Mouse (Mus musculus): ENCODE results near the gene Them7. TPM values are rescaled to one million over a fixed set of nuclear protein-coding genes. Genes with fewer than 3 reads are reported as not detected.

Them7 gene
- polyA plus RNA-seq, 1 experiment = not detected

DNA sequence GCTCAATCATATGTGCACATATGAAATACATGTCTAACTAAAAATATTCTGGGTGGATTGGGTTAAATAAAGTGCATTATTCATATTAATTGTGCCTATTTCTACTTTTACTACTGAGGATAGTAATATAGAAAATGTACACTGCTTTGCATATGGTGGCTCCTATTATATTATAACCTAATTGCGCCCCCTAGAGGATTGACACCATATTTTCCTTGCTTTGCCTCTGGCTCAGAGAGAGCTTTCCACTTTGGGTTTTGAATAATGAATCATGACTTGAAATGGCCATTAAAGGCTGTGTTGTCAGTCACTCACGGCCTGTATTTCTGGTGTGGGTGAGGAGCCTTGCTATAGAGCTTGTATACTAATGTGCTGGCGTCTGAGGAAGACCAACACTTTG is 115.9 kb downstream of the Them7 start:
- Histone ChIP-seq H3K79me3 (ENCODE audit: low read depth) (no peaks in the 10 kb centered on the region), H3K79me2 (ENCODE audit: control insufficient read depth, insufficient read depth) (no peaks in the 10 kb centered on the region), H3K4me3 (ENCODE audit: insufficient read depth, poor library complexity, severe bottlenecking) (no peak overlapping the region), H3ac (ENCODE audit: control insufficient read depth, insufficient read length, low read depth) (no peak overlapping the region), H3K27me3 (ENCODE audit: control insufficient read depth, insufficient read depth, insufficient read length) (peaks cover 3% of the 10 kb centered on the region), H3K36me3 (ENCODE audit: control insufficient read depth, insufficient read depth) (no peaks in the 10 kb centered on the region)
- TF ChIP-seq USF1 (IDR thresholded peaks at IDR 0.05; ENCODE audit: low read depth) (no peak), MYOG (IDR thresholded peaks at IDR 0.05; ENCODE audit: control insufficient read depth, extremely low read depth, insufficient read length) (no peak), CTCF (IDR thresholded peaks at IDR 0.05; ENCODE audit: control insufficient read depth, insufficient read depth, insufficient read length) (no peak)

- no peak for TF ChIP-seq CTCF (IDR thresholded peaks at IDR 0.05; ENCODE audit: control insufficient read depth, insufficient read depth, insufficient read length)
- TF ChIP-seq MAX (IDR thresholded peaks at IDR 0.05) = no peak
- TF ChIP-seq USF1 (IDR thresholded peaks at IDR 0.05; ENCODE audit: low read depth) = no peak
- no peak for TF ChIP-seq MYOD1 (IDR thresholded peaks at IDR 0.05; ENCODE audit: control insufficient read depth, insufficient read length, low read depth)
- no peak for TF ChIP-seq MYOG (IDR thresholded peaks at IDR 0.05; ENCODE audit: control insufficient read depth, extremely low read depth, insufficient read length)
- no peak for TF ChIP-seq CEBPB (IDR thresholded peaks at IDR 0.05; ENCODE audit: low read depth)
- TF ChIP-seq FOSL1 (IDR thresholded peaks at IDR 0.05; ENCODE audit: insufficient read depth, low read length, poor library complexity, severe bottlenecking) = no peak
These were observed 124.8 kb downstream of the Them7 start for GRCm38 (mm10) chr2:105348886-105349285.

GRCm38 (mm10) chr2:105356791-105357190 is 132.7 kb downstream of the Them7 start:
- no peaks in the 10 kb centered on the region for H3K27me3 ChIP-seq (ENCODE audit: control insufficient read depth, insufficient read depth, insufficient read length)
- H3K79me2 ChIP-seq (ENCODE audit: control insufficient read depth, insufficient read depth) = no peaks in the 10 kb centered on the region
- TF ChIP-seq FOSL1 (IDR thresholded peaks at IDR 0.05; ENCODE audit: insufficient read depth, low read length, poor library complexity, severe bottlenecking) (no peak), MYOG (IDR thresholded peaks at IDR 0.05; ENCODE audit: control insufficient read depth, extremely low read depth, insufficient read length) (no peak), MYOD1 (IDR thresholded peaks at IDR 0.05; ENCODE audit: control insufficient read depth, insufficient read length, low read depth) (no peak), USF1 (IDR thresholded peaks at IDR 0.05; ENCODE audit: low read depth) (no peak), CEBPB (IDR thresholded peaks at IDR 0.05; ENCODE audit: low read depth) (no peak), MAX (IDR thresholded peaks at IDR 0.05) (no peak)
- H3ac ChIP-seq (ENCODE audit: control insufficient read depth, insufficient read length, low read depth) = no peak overlapping the region
- H3K36me3 ChIP-seq (ENCODE audit: control insufficient read depth, insufficient read depth) = no peaks in the 10 kb centered on the region
- no peaks in the 10 kb centered on the region for H3K79me3 ChIP-seq (ENCODE audit: low read depth)
- H3K4me3 ChIP-seq (ENCODE audit: insufficient read depth, poor library complexity, severe bottlenecking) = no peak overlapping the region

More at GRCm38 (mm10) chr2:105348886-105349285, 124.8 kb downstream of the Them7 start:
- no peaks in the 10 kb centered on the region for H3K79me2 ChIP-seq (ENCODE audit: control insufficient read depth, insufficient read depth)
- no peaks in the 10 kb centered on the region for H3K27me3 ChIP-seq (ENCODE audit: control insufficient read depth, insufficient read depth, insufficient read length)
- H3K79me3 ChIP-seq (ENCODE audit: low read depth) = no peaks in the 10 kb centered on the region
- H3ac ChIP-seq (ENCODE audit: control insufficient read depth, insufficient read length, low read depth) = no peak overlapping the region
- no peak overlapping the region for H3K4me3 ChIP-seq (ENCODE audit: insufficient read depth, poor library complexity, severe bottlenecking)
- no peaks in the 10 kb centered on the region for H3K36me3 ChIP-seq (ENCODE audit: control insufficient read depth, insufficient read depth)

- Histone ChIP-seq H3K79me3 (ENCODE audit: low read depth) (no peaks in the 10 kb centered on the region), H3K4me3 (ENCODE audit: insufficient read depth, poor library complexity, severe bottlenecking) (no peak overlapping the region), H3ac (ENCODE audit: control insufficient read depth, insufficient read length, low read depth) (no peak overlapping the region), H3K27me3 (ENCODE audit: control insufficient read depth, insufficient read depth, insufficient read length) (no peaks in the 10 kb centered on the region), H3K36me3 (ENCODE audit: control insufficient read depth, insufficient read depth) (no peaks in the 10 kb centered on the region), H3K79me2 (ENCODE audit: control insufficient read depth, insufficient read depth) (no peaks in the 10 kb centered on the region)
- TF ChIP-seq MYOG (IDR thresholded peaks at IDR 0.05; ENCODE audit: control insufficient read depth, extremely low read depth, insufficient read length) (no peak), USF1 (IDR thresholded peaks at IDR 0.05; ENCODE audit: low read depth) (no peak), CEBPB (IDR thresholded peaks at IDR 0.05; ENCODE audit: low read depth) (no peak), FOSL1 (IDR thresholded peaks at IDR 0.05; ENCODE audit: insufficient read depth, low read length, poor library complexity, severe bottlenecking) (no peak), CTCF (IDR thresholded peaks at IDR 0.05; ENCODE audit: control insufficient read depth, insufficient read depth, insufficient read length) (no peak), MAX (IDR thresholded peaks at IDR 0.05) (no peak), MYOD1 (IDR thresholded peaks at IDR 0.05; ENCODE audit: control insufficient read depth, insufficient read length, low read depth) (no peak)
These were observed 133.9 kb downstream of the Them7 start for GRCm38 (mm10) chr2:105358040-105358439.

- H3K36me3 ChIP-seq (ENCODE audit: control insufficient read depth, insufficient read depth) = no peaks in the 10 kb centered on the region
- no peak overlapping the region for H3K4me3 ChIP-seq (ENCODE audit: insufficient read depth, poor library complexity, severe bottlenecking)
- no peak overlapping the region for H3ac ChIP-seq (ENCODE audit: control insufficient read depth, insufficient read length, low read depth)
These were observed 143.5 kb downstream of the Them7 start for GRCm38 (mm10) chr2:105367623-105368022.

DNA sequence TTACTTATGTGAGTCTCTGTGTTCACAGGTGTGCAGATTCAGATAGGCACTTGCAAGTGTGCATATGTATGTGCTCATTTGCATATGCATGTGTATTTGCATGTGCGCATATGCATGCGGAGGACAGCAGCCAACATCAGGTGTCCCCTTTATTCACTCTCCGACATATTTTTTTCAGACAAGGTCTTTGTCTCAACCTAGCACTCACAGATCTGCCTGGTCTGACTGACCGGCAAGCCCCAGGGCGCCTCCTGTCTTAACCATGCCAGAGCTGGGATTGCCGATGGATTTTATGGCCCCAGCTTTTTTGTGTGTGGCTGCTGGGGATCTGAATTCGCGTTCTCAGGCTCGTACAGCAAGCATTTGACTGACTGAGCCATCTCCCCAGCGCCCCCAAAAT is 146.1 kb downstream of the Them7 start:
- Histone ChIP-seq H3K79me3 (ENCODE audit: low read depth) (no peaks in the 10 kb centered on the region), H3K36me3 (ENCODE audit: control insufficient read depth, insufficient read depth) (no peaks in the 10 kb centered on the region), H3ac (ENCODE audit: control insufficient read depth, insufficient read length, low read depth) (no peak overlapping the region), H3K4me3 (ENCODE audit: insufficient read depth, poor library complexity, severe bottlenecking) (no peak overlapping the region), H3K79me2 (ENCODE audit: control insufficient read depth, insufficient read depth) (no peaks in the 10 kb centered on the region), H3K27me3 (ENCODE audit: control insufficient read depth, insufficient read depth, insufficient read length) (no peaks in the 10 kb centered on the region)
- TF ChIP-seq MYOG (IDR thresholded peaks at IDR 0.05; ENCODE audit: control insufficient read depth, extremely low read depth, insufficient read length) (no peak), CTCF (IDR thresholded peaks at IDR 0.05; ENCODE audit: control insufficient read depth, insufficient read depth, insufficient read length) (no peak), MYOD1 (IDR thresholded peaks at IDR 0.05; ENCODE audit: control insufficient read depth, insufficient read length, low read depth) (no peak), MAX (IDR thresholded peaks at IDR 0.05) (no peak), FOSL1 (IDR thresholded peaks at IDR 0.05; ENCODE audit: insufficient read depth, low read length, poor library complexity, severe bottlenecking) (no peak), USF1 (IDR thresholded peaks at IDR 0.05; ENCODE audit: low read depth) (no peak), CEBPB (IDR thresholded peaks at IDR 0.05; ENCODE audit: low read depth) (no peak)

More at GRCm38 (mm10) chr2:105367623-105368022, 143.5 kb downstream of the Them7 start:
- no peaks in the 10 kb centered on the region for H3K79me2 ChIP-seq (ENCODE audit: control insufficient read depth, insufficient read depth)
- TF ChIP-seq FOSL1 (IDR thresholded peaks at IDR 0.05; ENCODE audit: insufficient read depth, low read length, poor library complexity, severe bottlenecking) = no peak
- TF ChIP-seq MAX (IDR thresholded peaks at IDR 0.05) = no peak
- TF ChIP-seq CEBPB (IDR thresholded peaks at IDR 0.05; ENCODE audit: low read depth) = no peak
- TF ChIP-seq MYOD1 (IDR thresholded peaks at IDR 0.05; ENCODE audit: control insufficient read depth, insufficient read length, low read depth) = no peak
- no peak for TF ChIP-seq CTCF (IDR thresholded peaks at IDR 0.05; ENCODE audit: control insufficient read depth, insufficient read depth, insufficient read length)
- no peak for TF ChIP-seq MYOG (IDR thresholded peaks at IDR 0.05; ENCODE audit: control insufficient read depth, extremely low read depth, insufficient read length)
- TF ChIP-seq USF1 (IDR thresholded peaks at IDR 0.05; ENCODE audit: low read depth) = no peak
- H3K79me3 ChIP-seq (ENCODE audit: low read depth) = no peaks in the 10 kb centered on the region
- H3K27me3 ChIP-seq (ENCODE audit: control insufficient read depth, insufficient read depth, insufficient read length) = no peaks in the 10 kb centered on the region

All from C2C12 (cell line).